Mouse (Mus musculus) embryonic facial prominence, embryonic 13.5 days (tissue): ENCODE data around the gene Agap3. TPM values are rescaled to one million over a fixed set of nuclear protein-coding genes. Genes with fewer than 3 reads are reported as not detected.

Source experiments
- ATAC-seq: fragments of 200-750 bp; cut with Nextera tagmentation; 2 replicates; pipeline ENCODE4 v1.8.0; 2017; ENCODE audit warnings: low read depth; ENCODE audit not compliant: insufficient number of reproducible peaks, insufficient read depth, low FRiP score, low TSS enrichment
- H3K27ac ChIP-seq: fragments of 300-500 bp; sonication (generic); 2 replicates; pipeline ENCODE4 v1.5.1; 2015; ENCODE audit warnings: moderate library complexity, mild to moderate bottlenecking, inconsistent platforms
- H3K27me3 ChIP-seq: fragments of 300-500 bp; sonication (generic); 2 replicates; pipeline ENCODE4 v1.6.1; 2015; ENCODE audit warnings: mild to moderate bottlenecking, inconsistent platforms
- H3K36me3 ChIP-seq: fragments of 300-500 bp; sonication (generic); 2 replicates; pipeline ENCODE4 v1.6.1; 2015; ENCODE audit warnings: mild to moderate bottlenecking, inconsistent platforms
- H3K4me1 ChIP-seq: fragments of 300-500 bp; sonication (generic); 2 replicates; pipeline ENCODE4 v1.6.1; 2015; ENCODE audit warnings: inconsistent platforms
- H3K4me2 ChIP-seq: fragments of 300-500 bp; sonication (generic); 2 replicates; pipeline ENCODE4 v1.6.1; 2015; ENCODE audit warnings: moderate library complexity, mild to moderate bottlenecking, inconsistent platforms
- H3K4me3 ChIP-seq: fragments of 300-500 bp; sonication (generic); 2 replicates; pipeline ENCODE4 v1.5.1; 2015; ENCODE audit warnings: mild to moderate bottlenecking, inconsistent platforms
- H3K9ac ChIP-seq: fragments of 300-500 bp; sonication (generic); 2 replicates; pipeline ENCODE4 v1.6.1; 2015; ENCODE audit warnings: mild to moderate bottlenecking, inconsistent platforms
- H3K9me3 ChIP-seq: fragments of 300-500 bp; sonication (generic); 2 replicates; pipeline ENCODE4 v1.6.1; 2016; ENCODE audit warnings: inconsistent platforms
- WGBS: fragments of 180-500 bp; shearing (Covaris S2); methylation state at CpG from one replicate; pipeline ENCODE4 v1.1.7; 2015; ENCODE audit warnings: mixed read lengths; 5-methylcytosine and 5-hydroxymethylcytosine counted together
- polyA plus RNA-seq: library from polyadenylated mRNA; unstranded; fragments of >200 nt; fragmentation: Nextera tagmentation; extraction: Ambion mirVana; gene quantifications from 2 replicates; pipeline ENCODE4 v1.2.1, GENCODE M21; 2015

The Agap3 gene
- polyA plus RNA-seq, 1 experiment from 2014 or later = 31.5 TPM

DNA sequence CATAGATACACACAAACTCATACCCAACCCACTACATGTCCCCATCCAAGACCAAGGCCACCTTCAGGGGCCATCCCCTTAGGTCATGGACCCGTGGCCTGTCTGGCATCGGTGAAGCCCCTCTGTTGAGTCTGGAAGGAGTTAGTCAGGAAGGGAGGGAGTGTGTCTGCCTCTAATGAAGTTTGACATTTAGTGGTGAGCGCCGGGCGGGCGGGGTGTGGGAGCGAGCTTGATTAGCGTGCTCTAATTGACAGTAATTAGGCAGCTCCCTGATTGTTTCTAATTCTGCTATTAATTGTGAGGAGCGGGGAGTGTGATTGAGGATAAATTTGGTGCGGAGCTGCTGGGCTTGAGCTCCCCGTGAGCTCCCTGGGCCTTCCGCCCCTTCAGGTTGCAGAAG is 45.5 kb downstream of the Agap3 start:
- Histone ChIP-seq H3K4me2 (no peak overlapping the region), H3K9me3 (no peaks in the 10 kb centered on the region), H3K36me3 (peaks cover 98% of the 10 kb centered on the region), H3K27me3 (no peaks in the 10 kb centered on the region), H3K9ac (no peak overlapping the region), H3K27ac (no peak overlapping the region), H3K4me3 (no peak overlapping the region), H3K4me1 (peaks cover 11% of the 10 kb centered on the region)
- no peak for ATAC-seq
- 49% methylated on average over 12 of the region's 12 CpGs for WGBS

DNA sequence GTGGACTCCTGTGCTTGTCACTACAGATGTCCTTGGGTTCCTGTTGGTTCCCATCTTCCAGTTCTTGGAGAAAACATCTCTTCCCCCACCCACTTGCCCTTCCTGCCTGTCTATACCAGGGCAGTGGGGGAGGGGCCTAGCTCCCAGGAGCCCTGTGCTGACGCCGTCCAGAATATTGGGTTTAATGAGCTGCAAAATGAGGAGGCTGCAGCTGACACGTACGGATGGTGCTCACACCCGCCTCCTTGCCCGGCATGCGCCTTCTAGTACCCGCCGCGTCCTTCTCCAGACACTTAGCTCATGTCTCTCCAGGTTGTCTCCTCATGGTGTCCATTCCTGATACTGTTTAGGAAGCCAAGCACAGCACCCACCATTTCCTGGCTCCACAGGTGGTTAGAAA is 47.1 kb downstream of the Agap3 start:
- no peak overlapping the region for H3K4me3 ChIP-seq

DNA sequence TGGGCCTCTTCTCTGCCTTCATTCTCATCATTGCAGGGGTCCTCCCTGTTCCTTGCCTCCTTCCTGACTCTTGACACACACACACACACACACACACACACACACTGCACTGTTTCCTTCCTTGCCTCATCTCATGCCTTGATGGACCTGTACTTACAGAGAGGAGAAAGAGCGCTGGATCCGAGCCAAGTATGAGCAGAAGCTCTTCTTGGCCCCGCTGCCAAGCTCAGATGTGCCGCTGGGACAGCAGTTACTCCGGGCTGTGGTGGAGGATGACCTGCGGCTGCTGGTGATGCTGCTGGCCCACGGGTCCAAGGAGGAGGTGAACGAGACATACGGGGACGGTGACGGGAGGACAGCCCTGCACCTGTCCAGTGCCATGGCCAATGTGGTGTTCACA is 48.9 kb downstream of the Agap3 start:
- WGBS = 86% methylated on average over 11 of the region's 11 CpGs
- no peak for ATAC-seq
- H3K36me3 ChIP-seq = peaks cover 72% of the 10 kb centered on the region
- peaks cover 24% of the 10 kb centered on the region for H3K4me1 ChIP-seq
- no peak overlapping the region for H3K4me2 ChIP-seq
- H3K27me3 ChIP-seq = peaks cover 30% of the 10 kb centered on the region
- H3K9me3 ChIP-seq = no peaks in the 10 kb centered on the region
- no peak overlapping the region for H3K4me3 ChIP-seq
- H3K9ac ChIP-seq = no peak overlapping the region
- no peak overlapping the region for H3K27ac ChIP-seq

More for the DNA sequence above, 47.1 kb downstream of the Agap3 start:
- ATAC-seq = no peak
- Histone ChIP-seq H3K4me2 (no peak overlapping the region), H3K9ac (no peak overlapping the region), H3K36me3 (peaks cover 88% of the 10 kb centered on the region), H3K9me3 (no peaks in the 10 kb centered on the region), H3K27ac (no peak overlapping the region), H3K27me3 (peaks cover 13% of the 10 kb centered on the region), H3K4me1 (peaks cover 15% of the 10 kb centered on the region)
- 82% methylated on average over 10 of the region's 10 CpGs for WGBS

DNA sequence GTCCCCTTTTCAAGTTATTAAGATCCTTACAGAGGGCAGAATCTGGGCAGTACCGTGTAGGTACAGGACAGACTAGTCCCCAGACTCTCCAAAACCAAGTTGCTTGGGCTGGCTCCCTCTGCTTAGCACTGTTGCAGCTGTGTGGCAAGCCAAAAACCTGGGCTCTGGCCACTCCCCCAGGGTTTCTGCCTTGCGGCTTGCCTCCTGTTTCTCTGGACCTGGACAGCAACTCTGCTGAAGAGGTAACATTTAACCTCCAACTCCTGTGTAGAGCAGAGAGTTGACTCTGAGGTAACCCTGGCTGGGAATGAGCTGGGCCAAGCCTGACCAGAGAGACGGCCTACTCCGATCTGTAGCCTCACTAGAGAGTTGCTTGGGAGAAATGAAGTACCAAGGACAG is 50.8 kb downstream of the Agap3 start:
- Histone ChIP-seq H3K9me3 (no peaks in the 10 kb centered on the region), H3K27me3 (peaks cover 38% of the 10 kb centered on the region), H3K4me1 (peaks cover 17% of the 10 kb centered on the region), H3K36me3 (peaks cover 53% of the 10 kb centered on the region), H3K4me3 (no peak overlapping the region), H3K4me2 (no peak overlapping the region), H3K27ac (no peak overlapping the region), H3K9ac (no peak overlapping the region)
- WGBS = 64% methylated on average over 4 of the region's 4 CpGs
- ATAC-seq = no peak

DNA sequence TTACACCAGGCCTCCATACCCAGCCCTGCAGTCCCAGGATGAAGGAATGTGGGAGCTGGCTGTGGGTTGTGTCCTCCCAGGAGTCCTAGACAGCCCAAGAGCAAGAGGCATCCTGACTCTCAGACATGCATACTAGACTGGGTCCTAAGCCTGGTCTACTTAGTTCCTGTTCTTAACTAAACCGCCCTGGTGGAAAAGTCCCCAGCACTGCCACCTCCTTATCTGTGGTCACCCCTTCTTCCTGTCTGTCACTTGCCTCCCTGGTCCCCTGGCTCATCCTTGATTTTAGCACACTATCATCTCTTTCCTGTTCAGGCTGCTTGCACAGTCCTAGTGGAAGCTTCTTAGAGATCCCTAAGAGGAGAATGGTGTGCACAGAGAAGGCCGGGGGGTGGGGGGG is 53.5 kb downstream of the Agap3 start:
- Histone ChIP-seq H3K9me3 (no peaks in the 10 kb centered on the region), H3K27ac (no peak overlapping the region), H3K27me3 (peaks cover 38% of the 10 kb centered on the region), H3K4me2 (no peak overlapping the region), H3K9ac (no peak overlapping the region), H3K36me3 (peaks cover 25% of the 10 kb centered on the region), H3K4me1 (peaks cover 18% of the 10 kb centered on the region), H3K4me3 (no peak overlapping the region)
- WGBS = 58% methylated on average over 2 of the region's 2 CpGs
- ATAC-seq = no peak

DNA sequence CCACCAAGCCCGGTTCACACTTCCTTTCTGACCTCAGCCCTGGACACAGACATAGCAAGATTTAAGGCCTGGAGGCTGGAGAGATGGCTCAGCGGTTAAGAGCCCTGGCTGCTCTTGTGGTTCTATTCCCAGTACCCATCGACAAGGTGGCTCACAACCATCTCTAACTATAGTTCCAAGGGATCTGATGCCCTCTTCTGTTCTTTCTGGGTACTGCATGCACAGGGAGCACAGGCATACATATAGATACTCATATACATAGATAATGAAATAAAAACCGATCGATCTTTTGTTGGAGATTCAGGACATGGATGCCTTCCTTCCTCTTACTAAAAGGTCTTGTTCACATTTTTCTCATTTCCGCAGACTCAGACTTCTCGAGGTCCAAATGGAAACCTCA is 56.4 kb downstream of the Agap3 start:
- Histone ChIP-seq H3K27me3 (peaks cover 32% of the 10 kb centered on the region), H3K36me3 (no peaks in the 10 kb centered on the region), H3K9me3 (no peaks in the 10 kb centered on the region), H3K4me3 (no peak overlapping the region), H3K4me1 (peaks cover 22% of the 10 kb centered on the region), H3K4me2 (no peak overlapping the region), H3K9ac (no peak overlapping the region), H3K27ac (no peak overlapping the region)
- ATAC-seq = no peak
- 89% methylated on average over 7 of the region's 7 CpGs for WGBS

DNA sequence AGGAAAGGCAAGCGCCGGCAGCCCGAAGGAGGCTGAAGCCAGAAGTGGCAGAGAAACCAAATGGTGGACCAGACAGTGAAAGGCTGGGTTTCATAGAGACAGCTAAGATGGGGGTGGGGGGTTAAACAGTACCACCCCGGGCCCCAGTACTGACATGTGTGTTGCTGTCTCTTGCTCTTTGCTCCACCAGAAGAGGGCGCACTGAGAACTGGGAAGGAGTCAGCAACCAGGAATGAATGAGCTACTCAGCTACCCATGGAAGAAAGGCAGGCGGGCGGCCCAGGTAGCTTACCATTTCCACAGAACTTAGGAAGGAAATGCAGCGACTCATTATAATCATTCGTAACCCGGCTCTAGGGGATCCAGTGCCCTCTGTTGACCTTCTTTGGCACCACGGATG is 58.7 kb downstream of the Agap3 start:
- no peaks in the 10 kb centered on the region for H3K36me3 ChIP-seq
- ATAC-seq = no peak
- WGBS = 45% methylated on average over 11 of the region's 11 CpGs

DNA sequence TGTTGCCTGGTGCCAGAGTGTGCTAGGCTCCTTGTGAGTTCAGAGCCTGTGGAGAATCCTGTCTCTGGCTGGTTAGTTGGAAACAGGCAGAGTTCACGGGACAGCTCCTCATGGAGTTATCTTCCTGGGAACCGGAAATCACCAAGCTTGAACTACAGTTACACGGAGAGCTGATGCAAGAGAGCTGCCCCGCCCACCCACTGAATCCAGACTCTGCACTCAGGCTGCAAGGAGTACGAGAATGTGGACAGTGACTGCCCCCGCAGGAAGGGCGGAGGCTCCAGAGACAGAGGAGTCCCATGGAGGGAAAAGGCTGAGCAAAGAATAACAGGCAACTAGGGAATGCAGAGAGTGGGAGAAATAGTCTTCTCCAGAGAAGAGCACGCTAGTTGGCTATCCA is 60.3 kb downstream of the Agap3 start:
- H3K27ac ChIP-seq = no peak overlapping the region
- no peak overlapping the region for H3K9ac ChIP-seq
- H3K4me2 ChIP-seq = no peak overlapping the region
- H3K27me3 ChIP-seq = peaks cover 10% of the 10 kb centered on the region; the same call in 1 of the 2 replicates
- peaks cover 10% of the 10 kb centered on the region for H3K4me1 ChIP-seq
- H3K36me3 ChIP-seq = no peaks in the 10 kb centered on the region
- H3K4me3 ChIP-seq = no peak overlapping the region
- 39% methylated on average over 8 of the region's 8 CpGs for WGBS
- ATAC-seq = no peak
- H3K9me3 ChIP-seq = no peaks in the 10 kb centered on the region

More for the DNA sequence above, 58.7 kb downstream of the Agap3 start:
- H3K4me2 ChIP-seq = no peak overlapping the region
- no peak overlapping the region for H3K27ac ChIP-seq
- no peak overlapping the region for H3K4me3 ChIP-seq
- H3K27me3 ChIP-seq = peaks cover 9% of the 10 kb centered on the region
- H3K9ac ChIP-seq = no peak overlapping the region
- H3K9me3 ChIP-seq = no peaks in the 10 kb centered on the region
- peaks cover 10% of the 10 kb centered on the region for H3K4me1 ChIP-seq

DNA sequence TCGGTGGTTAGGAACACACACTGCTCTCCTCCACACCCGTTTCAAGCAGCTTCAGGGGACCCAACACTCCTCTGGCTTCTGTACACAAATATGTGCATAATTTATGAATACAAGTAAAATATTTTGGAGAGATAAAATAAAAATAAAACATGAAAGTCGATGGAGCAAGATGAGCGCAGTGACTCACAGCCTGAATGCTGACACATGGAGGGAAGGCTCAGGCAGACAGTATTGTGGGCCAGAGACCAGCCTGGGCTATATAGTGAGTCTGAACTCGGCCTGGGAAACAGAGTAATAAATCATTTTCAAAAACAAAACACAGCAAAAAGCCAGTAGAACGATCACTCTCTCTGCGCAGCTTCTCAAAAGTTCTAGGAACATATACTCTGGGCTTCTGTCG is 69.4 kb downstream of the Agap3 start:
- Histone ChIP-seq H3K36me3 (no peaks in the 10 kb centered on the region), H3K27ac (no peak overlapping the region), H3K9ac (no peak overlapping the region), H3K4me2 (no peak overlapping the region), H3K4me3 (no peak overlapping the region), H3K9me3 (no peaks in the 10 kb centered on the region), H3K27me3 (peaks cover 85% of the 10 kb centered on the region), H3K4me1 (peaks cover 11% of the 10 kb centered on the region)
- no peak for ATAC-seq
- 67% methylated on average over 8 of the region's 8 CpGs for WGBS

DNA sequence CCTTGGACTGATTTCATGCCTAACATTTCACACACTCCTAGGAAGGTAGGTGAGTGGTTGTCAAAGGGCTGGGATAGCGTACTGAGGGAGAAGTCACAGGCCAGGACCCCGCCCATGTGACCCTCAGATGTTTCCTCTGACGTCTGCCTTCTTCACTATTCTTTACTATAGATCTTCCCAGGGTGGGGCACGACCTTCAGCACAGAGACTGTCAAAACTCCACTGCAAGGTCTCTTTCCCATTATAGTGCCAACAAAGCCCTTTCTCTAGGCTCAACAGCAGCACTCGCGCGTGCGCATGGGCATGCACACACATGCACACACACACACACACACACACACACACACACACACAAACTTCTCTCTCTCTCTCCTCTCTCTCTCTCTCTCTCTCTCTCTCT is 71.8 kb downstream of the Agap3 start:
- Histone ChIP-seq H3K9ac (no peak overlapping the region), H3K36me3 (no peaks in the 10 kb centered on the region), H3K27me3 (peaks cover 91% of the 10 kb centered on the region), H3K4me2 (no peak overlapping the region), H3K27ac (no peak overlapping the region), H3K9me3 (no peaks in the 10 kb centered on the region), H3K4me3 (no peak overlapping the region), H3K4me1 (peaks cover 15% of the 10 kb centered on the region)
- ATAC-seq = no peak
- WGBS = 40% methylated on average over 8 of the region's 8 CpGs

DNA sequence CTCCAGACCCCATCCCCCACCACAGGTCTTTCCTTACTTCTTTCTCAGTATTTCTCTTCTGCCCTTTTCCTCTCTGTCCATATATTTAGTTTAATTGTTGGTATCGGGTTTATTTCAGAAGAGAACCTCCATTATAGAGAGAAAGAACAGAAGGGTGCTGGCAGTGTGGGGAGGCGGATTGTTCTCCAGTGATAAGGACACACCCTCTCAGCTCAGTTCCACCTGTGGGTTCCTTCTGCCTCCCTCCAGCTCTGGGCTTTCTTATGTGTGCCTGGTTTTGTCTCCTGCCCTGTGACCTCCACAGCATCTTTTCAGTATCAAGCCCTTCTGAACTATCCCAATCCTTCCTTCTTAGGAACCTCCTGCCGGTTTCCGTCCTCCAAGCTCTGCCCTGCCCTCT is 72.5 kb downstream of the Agap3 start:
- no peaks in the 10 kb centered on the region for H3K36me3 ChIP-seq
- 6% methylated on average over 4 of the region's 4 CpGs for WGBS
- H3K27me3 ChIP-seq = peaks cover 94% of the 10 kb centered on the region
- peaks cover 15% of the 10 kb centered on the region for H3K4me1 ChIP-seq
- H3K9me3 ChIP-seq = no peaks in the 10 kb centered on the region
- H3K27ac ChIP-seq = no peak overlapping the region
- ATAC-seq = no peak
- no peak overlapping the region for H3K4me3 ChIP-seq
- H3K9ac ChIP-seq = no peak overlapping the region
- no peak overlapping the region for H3K4me2 ChIP-seq

DNA sequence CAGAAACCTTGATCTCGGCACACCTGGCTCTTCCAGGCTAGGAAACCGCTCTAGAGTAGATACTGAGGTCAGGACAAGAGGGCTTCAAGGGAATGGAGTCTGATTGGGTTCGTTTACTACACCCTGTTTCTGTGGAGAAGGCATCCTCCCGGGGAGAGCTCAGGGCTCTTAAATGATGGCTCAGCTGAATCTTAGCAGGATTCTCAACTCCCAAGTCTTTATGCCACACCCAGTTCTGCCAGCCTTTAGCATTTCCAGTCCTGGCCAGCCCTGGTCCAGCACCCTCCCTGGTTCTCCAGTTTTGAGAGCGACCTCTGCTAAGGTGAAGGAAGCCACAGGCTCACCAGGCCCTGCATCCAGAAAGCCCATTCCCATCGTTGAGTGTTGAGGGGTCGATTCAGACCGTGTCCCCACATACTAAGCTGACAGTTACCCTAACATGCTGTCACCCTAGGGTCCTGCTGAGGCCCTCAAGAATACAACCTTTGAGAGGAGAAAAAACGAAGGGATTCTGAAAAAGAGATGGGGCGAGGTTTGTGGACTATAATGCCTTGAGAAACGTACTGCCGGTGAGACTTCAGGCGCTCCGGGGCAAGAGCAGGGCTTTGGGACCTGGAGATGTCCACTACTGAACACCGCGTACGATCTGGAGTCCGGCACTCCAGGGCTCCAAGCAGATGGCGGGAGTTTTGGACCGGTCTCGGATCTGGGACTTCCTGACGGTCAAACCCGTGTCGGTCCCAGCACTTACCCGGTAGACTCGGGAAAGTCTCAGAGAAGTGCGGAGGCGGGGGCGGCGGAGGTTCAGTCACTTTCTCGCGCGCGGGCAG is 73.6 kb downstream of the Agap3 start:
- Histone ChIP-seq H3K9me3 (no peaks in the 10 kb centered on the region), H3K27me3 (peaks cover 93% of the 10 kb centered on the region), H3K27ac (no peak overlapping the region), H3K36me3 (no peaks in the 10 kb centered on the region), H3K4me3 (peak overlapping the region; percentile 46), H3K4me2 (peak overlapping the region; percentile 76), H3K9ac (peak overlapping the region; percentile 44; the same call in 1 of the 2 replicates), H3K4me1 (peaks cover 20% of the 10 kb centered on the region)
- WGBS = 3% methylated on average over 34 of the region's 34 CpGs
- ATAC-seq = no peak
